Mouse (Mus musculus) brain, embryonic 14.5 days (tissue): ENCODE data around the gene Wdsub1.

ENCODE experiments used
- CTCF ChIP-seq: fragments of 200-500 bp; IDR thresholded peaks from 2 replicates; pipeline ENCODE4 v1.5.1; 2012; ENCODE audit warnings: inconsistent platforms, mild to moderate bottlenecking, moderate library complexity, borderline replicate concordance; ENCODE audit not compliant: insufficient read depth, insufficient read length; ENCODE audit errors: extremely low read depth
- POLR2A ChIP-seq: fragments of 200-500 bp; IDR thresholded peaks from 2 replicates; pipeline ENCODE4 v1.6.1; 2012; ENCODE audit warnings: mild to moderate bottlenecking, inconsistent platforms, borderline replicate concordance; ENCODE audit not compliant: poor library complexity, insufficient read depth, insufficient read length, severe bottlenecking; ENCODE audit errors: extremely low read depth

GRCm38 (mm10) chr2:59908048-59908447 is 25.7 kb upstream of the Wdsub1 start:
- TF ChIP-seq POLR2A: no peak
- no peak for TF ChIP-seq CTCF
